Mouse (Mus musculus) embryonic facial prominence, embryonic 15.5 days (tissue): ENCODE data around the gene Pdyn. TPM values are rescaled to one million over a fixed set of nuclear protein-coding genes. Genes with fewer than 3 reads are reported as not detected.

Experiments used
- ATAC-seq: fragments of 200-750 bp; cut with Nextera tagmentation; 2 replicates; pipeline ENCODE4 v1.8.0; 2017; ENCODE audit warnings: low read depth, moderate TSS enrichment; ENCODE audit not compliant: insufficient number of reproducible peaks, low FRiP score, low TSS enrichment
- H3K27ac ChIP-seq: fragments of 300-500 bp; sonication (generic); replicated peaks from 2 replicates; pipeline ENCODE4 v1.5.1; 2015; ENCODE audit warnings: mild to moderate bottlenecking, inconsistent platforms
- H3K27me3 ChIP-seq: fragments of 300-500 bp; sonication (generic); 2 replicates; pipeline ENCODE4 v1.6.1; 2015; ENCODE audit warnings: inconsistent platforms
- H3K36me3 ChIP-seq: fragments of 300-500 bp; sonication (generic); 2 replicates; pipeline ENCODE4 v1.6.1; 2015; ENCODE audit warnings: mild to moderate bottlenecking, inconsistent platforms
- H3K4me1 ChIP-seq: fragments of 300-500 bp; sonication (generic); 2 replicates; pipeline ENCODE4 v1.6.1; 2015; ENCODE audit warnings: inconsistent platforms
- H3K4me2 ChIP-seq: fragments of 300-500 bp; sonication (generic); replicated peaks from 2 replicates; pipeline ENCODE4 v1.6.1; 2015; ENCODE audit warnings: mild to moderate bottlenecking, inconsistent platforms
- H3K4me3 ChIP-seq: fragments of 300-500 bp; sonication (generic); replicated peaks from 2 replicates; pipeline ENCODE4 v1.5.1; 2015; ENCODE audit warnings: mild to moderate bottlenecking, inconsistent platforms
- H3K9ac ChIP-seq: fragments of 300-500 bp; sonication (generic); 2 replicates; pipeline ENCODE4 v1.6.1; 2015; ENCODE audit warnings: inconsistent platforms
- H3K9me3 ChIP-seq: fragments of 300-500 bp; sonication (generic); replicated peaks from 2 replicates; pipeline ENCODE4 v1.6.1; 2016; ENCODE audit warnings: inconsistent platforms
- WGBS: fragments of 180-500 bp; shearing (Covaris S2); methylation state at CpG from one replicate; pipeline ENCODE4 v1.1.7; 2015; 5-methylcytosine and 5-hydroxymethylcytosine counted together
- polyA plus RNA-seq: library from polyadenylated mRNA; unstranded; fragments of >200 nt; fragmentation: Nextera tagmentation; extraction: Ambion mirVana; gene quantifications from 2 replicates; pipeline ENCODE4 v1.2.1, GENCODE M21; 2015

The Pdyn gene
- polyA plus RNA-seq, 1 experiment from 2014 or later, result not detected

DNA sequence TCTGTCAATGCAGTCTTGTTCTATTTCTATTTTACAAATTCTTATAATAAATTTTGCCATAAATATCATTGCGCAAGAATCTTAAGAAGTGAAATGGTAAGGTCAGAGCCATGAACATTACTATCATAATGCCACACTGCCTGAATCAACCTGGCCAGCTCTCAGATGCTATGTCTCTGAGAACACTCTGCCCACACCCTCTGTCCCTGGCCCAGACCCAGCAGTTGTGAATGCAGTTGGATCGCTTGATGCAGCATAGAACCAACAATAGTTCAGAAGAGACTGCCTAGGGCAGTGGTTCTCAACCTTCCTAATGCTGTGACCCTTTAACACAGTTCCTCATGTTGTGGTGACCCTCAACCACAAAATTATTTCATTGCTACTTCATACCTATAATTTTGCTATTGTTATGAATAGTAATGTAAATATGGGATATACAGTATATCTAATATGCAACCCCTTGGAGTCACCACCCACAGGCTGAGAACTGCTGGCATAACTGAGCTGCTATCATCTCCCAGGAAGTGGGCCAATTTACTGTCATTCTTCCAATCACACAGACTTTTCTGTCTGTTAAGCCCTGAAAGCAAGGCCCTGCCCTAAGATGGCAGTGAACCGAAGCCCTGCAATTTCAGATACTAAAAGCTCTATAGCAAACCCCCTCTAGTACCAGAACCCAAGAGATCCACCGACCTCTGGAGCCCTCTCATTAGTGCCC is 45.3 kb downstream of the Pdyn start:
- no peak for ATAC-seq
- Histone ChIP-seq H3K27ac (no peak overlapping the region), H3K4me1 (no peaks in the 10 kb centered on the region), H3K9ac (no peak overlapping the region), H3K9me3 (no peaks in the 10 kb centered on the region), H3K27me3 (no peaks in the 10 kb centered on the region), H3K36me3 (no peaks in the 10 kb centered on the region), H3K4me2 (no peak overlapping the region), H3K4me3 (no peak overlapping the region)
- WGBS, result 81% methylated on average over 4 of the region's 4 CpGs

DNA sequence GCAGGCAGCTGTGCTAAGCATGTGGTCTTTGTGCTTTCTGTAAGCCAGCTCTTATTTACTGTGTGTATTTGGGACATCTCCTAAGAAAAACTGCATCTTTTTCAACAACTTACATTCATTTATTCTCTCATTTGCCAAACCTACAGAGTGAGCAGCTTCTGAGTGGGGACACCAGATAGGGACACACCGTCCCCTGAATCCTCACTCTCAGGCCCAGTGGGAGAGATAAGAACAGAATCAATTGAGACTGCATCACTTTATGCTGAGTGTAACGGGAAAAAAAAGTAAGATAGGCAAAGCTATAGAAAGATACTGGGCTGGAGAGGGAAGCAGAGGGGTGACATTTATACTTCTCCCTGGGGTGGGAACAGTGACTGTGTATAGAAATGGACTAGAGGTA is 46.0 kb downstream of the Pdyn start:
- Histone ChIP-seq H3K9me3 (no peaks in the 10 kb centered on the region), H3K9ac (no peak overlapping the region), H3K27ac (no peak overlapping the region), H3K4me3 (no peak overlapping the region), H3K4me2 (no peak overlapping the region), H3K27me3 (no peaks in the 10 kb centered on the region), H3K4me1 (no peaks in the 10 kb centered on the region), H3K36me3 (no peaks in the 10 kb centered on the region)
- WGBS, result 86% methylated on average over 2 of the region's 2 CpGs
- no peak for ATAC-seq

DNA sequence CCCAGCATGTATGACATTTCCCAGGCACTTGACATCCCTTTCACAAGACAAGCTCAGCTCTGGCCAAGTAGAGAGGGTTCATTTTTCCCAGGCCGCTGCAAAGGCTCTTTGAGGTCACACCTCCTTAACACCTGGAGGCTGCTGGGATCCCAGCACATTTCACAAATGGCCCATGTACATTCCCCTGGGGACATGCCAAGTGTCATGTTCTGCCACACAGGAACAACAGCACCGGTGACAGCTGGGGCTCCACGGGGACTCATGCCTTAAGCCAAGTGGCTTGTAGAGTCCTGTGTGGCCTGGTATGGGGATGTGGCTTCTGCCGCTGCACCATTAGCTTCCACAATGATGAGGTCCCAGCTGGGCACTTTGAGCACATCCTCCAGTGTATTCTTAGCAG is 47.0 kb downstream of the Pdyn start:
- 60% methylated on average over 4 of the region's 4 CpGs for WGBS
- no peaks in the 10 kb centered on the region for H3K27me3 ChIP-seq
- H3K4me2 ChIP-seq, result no peak overlapping the region
- no peaks in the 10 kb centered on the region for H3K4me1 ChIP-seq
- H3K9ac ChIP-seq, result no peak overlapping the region
- ATAC-seq, result no peak
- H3K36me3 ChIP-seq, result no peaks in the 10 kb centered on the region
- no peak overlapping the region for H3K27ac ChIP-seq
- H3K4me3 ChIP-seq, result no peak overlapping the region
- no peaks in the 10 kb centered on the region for H3K9me3 ChIP-seq

Other genes with a start within 250 kb of the Pdyn start
- gene F830045P16Rik, start 163.2 kb downstream of the Pdyn start, polyA plus RNA-seq, result 0.19 and 0.22 TPM in 2 replicates
- 30.9 and 32.8 TPM in 2 replicates for gene Sirpa, start 107.0 kb downstream of the Pdyn start, polyA plus RNA-seq
- 10.3 and 10.8 TPM in 2 replicates for gene Stk35, start 100.7 kb upstream of the Pdyn start, polyA plus RNA-seq